Mouse (Mus musculus): ENCODE results near the gene Selenon.
A peak's percentile ranks its signal among the peaks of the same experiment; 100 is the strongest.

Gene Selenon

GRCm38 (mm10) chr4:134546814-134547705 lies 4.9 kb downstream of the Selenon start:
- DNase-seq (ENCODE audit: low spot score in 2 of 2): no peak

GRCm38 (mm10) chr4:134543261-134543660 lies 8.7 kb downstream of the Selenon start:
- DNase-seq (ENCODE audit: low spot score in 2 of 2): peak in 1 of 2 experiments; percentile 94

- DNase-seq (ENCODE audit: low spot score in 2 of 2): no peak
These were observed 9.2 kb downstream of the Selenon start for GRCm38 (mm10) chr4:134542726-134543125.

DNA sequence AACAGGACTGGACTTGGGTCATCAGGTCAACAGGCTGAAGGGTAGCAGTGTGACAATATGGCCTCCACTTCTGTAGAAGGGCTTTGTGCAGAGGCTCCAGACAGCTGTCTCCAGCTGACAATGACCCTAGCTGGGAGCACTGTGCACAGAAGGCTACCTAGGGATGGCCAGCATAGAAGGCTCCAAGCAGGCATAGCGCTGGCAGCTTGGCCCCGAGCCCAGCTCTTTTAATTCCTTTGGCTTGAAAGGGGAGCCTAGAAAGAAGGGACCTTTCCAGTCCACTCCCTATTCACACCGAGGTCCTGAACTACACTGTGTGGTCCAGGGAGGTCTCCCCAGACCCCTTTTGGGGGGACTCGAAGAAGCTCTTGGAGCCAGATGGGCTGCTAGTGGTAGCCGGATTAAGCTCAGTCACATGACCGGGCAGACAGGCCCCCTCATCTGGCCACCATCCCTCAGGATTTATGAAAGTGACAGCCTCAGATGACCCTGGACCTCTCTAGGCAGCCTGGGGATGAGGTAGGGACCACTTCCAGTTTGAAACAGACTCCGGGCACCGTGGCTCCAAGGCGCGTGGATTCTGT lies 12.9 kb downstream of the Selenon start:
- DNase-seq (ENCODE audit: low spot score in 2 of 2): no peak

DNA sequence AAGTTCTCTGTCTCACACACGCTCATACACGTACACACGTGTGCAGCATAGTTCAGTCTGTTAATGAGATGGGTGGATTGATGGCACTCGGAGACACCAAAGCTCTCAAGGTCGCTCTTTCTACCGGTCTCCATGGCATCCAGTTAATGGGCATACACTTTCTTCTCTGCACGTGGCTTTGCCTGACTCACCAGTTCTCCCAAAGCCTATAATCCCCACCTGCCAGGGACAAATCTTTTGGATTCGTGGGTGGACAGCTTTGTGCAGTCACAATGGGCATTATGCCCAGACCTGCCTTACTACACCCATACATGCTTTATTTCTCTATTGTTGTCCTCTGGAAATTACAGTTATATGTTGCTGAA lies 16.2 kb downstream of the Selenon start:
- peak; percentile 65 to 68 for DNase-seq (ENCODE audit: low spot score in 2 of 2)

DNA sequence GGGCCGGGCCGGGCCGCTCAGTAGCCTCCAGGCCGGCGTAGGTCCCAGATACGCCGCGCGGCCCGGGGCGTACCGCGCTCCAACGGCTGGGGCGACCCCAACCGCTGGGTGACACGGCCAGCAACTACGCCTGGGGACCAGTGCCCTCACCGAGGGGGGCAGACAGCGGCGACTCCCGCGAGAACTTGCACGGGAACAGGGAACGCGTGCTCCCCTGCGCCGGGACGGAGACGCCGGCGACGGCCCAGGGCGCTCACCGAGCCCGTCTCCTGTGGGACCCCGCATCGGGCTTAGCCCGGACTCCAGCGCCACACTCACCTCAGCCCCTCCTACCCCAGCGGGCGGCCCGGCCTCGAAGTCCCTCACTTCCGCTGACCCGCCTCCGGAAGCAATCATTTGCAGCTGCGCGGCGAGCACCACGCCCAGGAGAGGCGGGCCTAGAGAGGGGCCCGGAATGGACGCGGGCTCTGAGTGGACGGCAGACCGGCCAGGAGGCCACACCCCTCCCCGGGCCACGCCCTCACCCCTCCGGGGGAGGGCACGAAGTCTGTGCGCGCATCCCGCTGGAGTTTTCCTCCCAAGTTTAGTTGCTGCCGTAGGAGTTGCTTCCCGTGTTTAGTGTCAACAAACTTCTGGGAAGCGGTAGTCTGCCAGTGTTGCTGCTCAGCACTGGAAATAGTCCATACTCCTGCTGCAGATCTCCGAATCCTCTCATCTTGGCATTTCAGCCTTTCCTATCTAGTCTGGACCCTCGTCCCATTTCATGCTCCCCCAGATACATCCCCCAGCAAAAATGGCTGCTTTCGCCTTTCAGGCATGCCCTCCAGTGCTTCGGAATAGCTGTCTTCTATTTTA lies 16.8 kb downstream of the Selenon start, which contains the start of gene Mtfr1l:
TSS of gene Mtfr1l (minus strand) at position 456 of the 855 bp plus-strand sequence.
- peak; percentile 92 to 96 for DNase-seq (ENCODE audit: low spot score in 2 of 2)

DNA sequence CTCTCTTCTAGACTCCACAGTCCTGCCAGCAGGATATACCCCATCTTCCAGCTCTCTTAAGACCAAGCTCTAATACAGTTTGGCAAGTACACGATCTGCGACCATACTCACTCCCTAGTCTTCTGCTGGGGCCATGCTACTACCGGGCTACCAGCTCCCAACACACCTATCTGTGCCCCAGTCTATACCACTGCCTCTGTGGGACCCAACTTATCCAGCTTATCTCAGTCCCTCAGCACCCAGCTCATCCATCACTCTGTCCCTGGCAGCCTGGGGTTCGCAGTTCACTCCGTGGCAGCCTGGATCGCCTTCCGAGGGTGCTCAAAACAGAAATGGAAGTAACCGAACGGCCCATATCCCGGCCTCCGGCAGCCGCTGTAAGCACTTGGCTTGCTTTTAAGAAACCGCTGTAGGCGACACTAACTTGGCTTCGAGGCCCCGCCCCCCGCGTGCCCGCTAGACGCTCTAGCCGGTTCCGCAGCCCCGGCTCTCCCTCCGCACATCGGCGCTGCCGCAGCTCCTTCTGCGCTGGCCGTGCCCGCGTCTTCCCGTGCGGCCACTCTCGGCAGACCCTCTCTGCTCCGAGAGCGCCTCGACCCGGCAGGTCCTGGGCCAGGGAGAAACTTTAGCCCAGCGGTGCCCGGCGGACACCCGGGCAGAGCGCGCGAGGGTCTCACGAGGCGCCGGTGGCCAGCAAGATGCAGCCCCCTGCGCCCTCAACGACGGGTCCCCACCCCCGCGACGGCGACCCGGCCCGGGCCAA lies 17.7 kb downstream of the Selenon start:
- DNase-seq (ENCODE audit: low spot score in 2 of 2): no peak

- no peak for DNase-seq (ENCODE audit: low spot score in 2 of 2)
These were observed 18.5 kb downstream of the Selenon start for GRCm38 (mm10) chr4:134533421-134533820.

DNA sequence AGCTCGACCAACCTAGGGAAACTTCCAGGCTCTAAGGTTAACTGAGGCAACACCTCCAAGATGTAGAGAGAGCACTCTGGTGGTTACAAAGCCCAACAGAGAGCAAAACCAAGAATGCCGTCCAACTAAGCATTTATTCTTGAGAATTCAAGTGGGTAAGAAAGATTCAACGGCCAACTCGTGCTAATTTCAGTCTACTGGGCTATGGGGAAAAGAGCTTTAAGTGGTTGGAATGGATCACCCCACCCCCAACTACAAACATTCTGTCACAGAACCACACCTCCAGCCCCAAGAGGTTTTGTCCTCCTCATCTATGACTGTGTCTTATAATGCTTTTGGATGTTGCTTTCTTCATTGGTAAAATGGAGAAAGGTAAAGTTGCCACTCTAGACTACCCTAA lies 19.0 kb downstream of the Selenon start:
- no peak for DNase-seq (ENCODE audit: low spot score in 2 of 2)

- DNase-seq (ENCODE audit: low spot score in 2 of 2): no peak
These were observed 25.7 kb downstream of the Selenon start for GRCm38 (mm10) chr4:134526220-134526619.

- DNase-seq (ENCODE audit: low spot score in 2 of 2): no peak
These were observed 26.2 kb downstream of the Selenon start for GRCm38 (mm10) chr4:134525806-134526205.

DNA sequence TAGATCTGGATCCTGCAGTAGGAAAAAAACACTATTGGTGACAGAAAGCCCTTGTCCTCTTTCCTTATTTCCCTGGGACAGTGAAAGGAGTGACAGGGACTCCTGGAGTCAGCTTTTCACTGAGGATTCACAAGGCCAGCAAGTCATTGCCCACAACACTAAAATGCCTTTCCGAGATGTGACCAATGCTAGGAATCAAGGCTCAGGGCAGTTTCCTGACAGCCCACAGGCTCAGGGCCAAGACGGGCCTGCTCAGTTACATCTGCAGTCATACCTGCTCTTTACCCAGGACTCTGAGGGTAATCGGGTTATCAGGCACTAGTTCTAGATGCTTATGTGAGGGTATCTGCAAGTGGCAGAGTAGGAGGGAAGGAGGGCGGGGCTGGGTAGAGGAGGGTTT lies 28.5 kb downstream of the Selenon start:
- no peak for DNase-seq (ENCODE audit: low spot score in 2 of 2)

GRCm38 (mm10) chr4:134519281-134519680 lies 32.7 kb downstream of the Selenon start:
- no peak for DNase-seq (ENCODE audit: low spot score in 2 of 2)

GRCm38 (mm10) chr4:134518541-134518940 lies 33.4 kb downstream of the Selenon start:
- DNase-seq (ENCODE audit: low spot score in 2 of 2): no peak

- peak in 1 of 2 experiments; percentile 49 for DNase-seq (ENCODE audit: low spot score in 2 of 2)
These were observed 34.2 kb downstream of the Selenon start for GRCm38 (mm10) chr4:134517719-134518118.

GRCm38 (mm10) chr4:134516981-134517380 lies 35.0 kb downstream of the Selenon start:
- DNase-seq (ENCODE audit: low spot score in 2 of 2): peak; percentile 47 to 63

DNA sequence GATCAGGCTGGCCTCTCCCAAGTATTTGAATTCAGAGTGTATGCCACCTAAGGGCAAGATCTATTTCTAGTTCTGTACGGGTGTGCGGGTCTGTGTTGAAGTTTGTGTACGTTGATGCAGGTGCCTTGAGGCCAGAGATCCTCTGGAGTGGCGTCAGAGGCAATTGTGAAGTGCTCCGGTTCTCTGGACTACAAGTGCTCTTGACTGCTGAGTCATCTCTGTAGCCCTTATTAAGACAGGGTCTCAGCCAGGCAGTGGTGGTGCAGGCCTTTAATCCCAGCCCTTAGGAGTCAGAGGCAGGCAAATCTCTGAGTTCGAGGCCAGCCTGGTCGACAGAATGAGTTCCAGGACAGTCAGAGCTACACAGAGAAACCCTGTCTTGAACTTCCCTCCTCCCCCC lies 36.4 kb downstream of the Selenon start:
- no peak for DNase-seq (ENCODE audit: low spot score in 2 of 2)

- no peak for DNase-seq (ENCODE audit: low spot score in 2 of 2)
These were observed 37.5 kb downstream of the Selenon start for GRCm38 (mm10) chr4:134514309-134514930.

GRCm38 (mm10) chr4:134512798-134513197 lies 39.2 kb downstream of the Selenon start:
- peak in 1 of 2 experiments; percentile 47 for DNase-seq (ENCODE audit: low spot score in 2 of 2)

- no peak for DNase-seq (ENCODE audit: low spot score in 2 of 2)
These were observed 40.2 kb downstream of the Selenon start for GRCm38 (mm10) chr4:134511730-134512129.
